Mouse (Mus musculus) intestine, postnatal 0 days (tissue): Measurements from ENCODE around the gene Prtn3. TPM values are rescaled to one million over a fixed set of nuclear protein-coding genes. Genes with fewer than 3 reads are reported as not detected.
A peak's percentile ranks its signal among the peaks of the same experiment; 100 is the strongest.

Experiments used
- ATAC-seq: fragments of 200-750 bp; cut with Nextera tagmentation; 2 replicates; pipeline ENCODE4 v1.8.0; 2017; ENCODE audit warnings: mild to moderate bottlenecking, moderate TSS enrichment, moderate library complexity
- H3K27ac ChIP-seq: fragments of 300-500 bp; sonication (generic); 2 replicates; pipeline ENCODE4 v1.5.1; 2014; ENCODE audit warnings: mild to moderate bottlenecking, low read depth, low read length, moderate library complexity
- H3K27me3 ChIP-seq: fragments of 300-500 bp; sonication (generic); replicated peaks from 2 replicates; pipeline ENCODE4 v1.6.1; 2014; ENCODE audit warnings: low read length, mixed read lengths; ENCODE audit not compliant: control insufficient read depth, insufficient read depth
- H3K36me3 ChIP-seq: fragments of 300-500 bp; sonication (generic); 2 replicates; pipeline ENCODE4 v1.6.1; 2014; ENCODE audit warnings: mild to moderate bottlenecking, moderate library complexity; ENCODE audit not compliant: control insufficient read depth, insufficient read depth
- H3K4me1 ChIP-seq: fragments of 300-500 bp; sonication (generic); replicated peaks from 2 replicates; pipeline ENCODE4 v1.6.1; 2014; ENCODE audit warnings: antibody characterized with exemption, low read length, mixed read lengths; ENCODE audit not compliant: control insufficient read depth, insufficient read depth
- H3K4me2 ChIP-seq: fragments of 300-500 bp; sonication (generic); replicated peaks from 2 replicates; pipeline ENCODE4 v1.6.1; 2014; ENCODE audit warnings: low read depth, mild to moderate bottlenecking, moderate library complexity
- H3K4me3 ChIP-seq: fragments of 300-500 bp; sonication (generic); 2 replicates; pipeline ENCODE4 v1.5.1; 2014; ENCODE audit warnings: low read depth, low read length
- H3K9ac ChIP-seq: fragments of 300-500 bp; sonication (generic); 2 replicates; pipeline ENCODE4 v1.6.1; 2014; ENCODE audit warnings: mild to moderate bottlenecking, low read depth, low read length
- H3K9me3 ChIP-seq: fragments of 300-500 bp; sonication (generic); 2 replicates; pipeline ENCODE4 v1.6.1; 2016; ENCODE audit warnings: mixed run types; ENCODE audit not compliant: control insufficient read depth
- CTCF ChIP-seq: sonication (generic); IDR thresholded peaks from 2 replicates; pipeline ENCODE4 v1.5.1; 2016; ENCODE audit warnings: low read depth, mild to moderate bottlenecking, control low read depth, antibody characterized with exemption, moderate library complexity
- WGBS: fragments of 180-500 bp; shearing (Covaris S2); extraction: QIAGEN DNeasy Blood & Tissue Kit; methylation state at CpG from one replicate; pipeline ENCODE4 v1.1.7; 2014; 5-methylcytosine and 5-hydroxymethylcytosine counted together
- polyA plus RNA-seq: library from polyadenylated mRNA; unstranded; fragments of >200 nt; fragmentation: Nextera tagmentation; extraction: Ambion mirVana; gene quantifications from 2 replicates; pipeline ENCODE4 v1.2.1, GENCODE M21; 2015

Prtn3 gene
- polyA plus RNA-seq, 1 experiment from 2014 or later, result 1.1 TPM

- ATAC-seq, result no peak
- 0 out of 2 replicates have a peak, but pooled peaks cover 5% of the 10 kb centered on the region for H3K4me1 ChIP-seq
- H3K27me3 ChIP-seq, result no peaks in the 10 kb centered on the region
- no peaks in the 10 kb centered on the region for H3K9me3 ChIP-seq
- WGBS, result 59% methylated on average over 25 of the region's 25 CpGs
- H3K4me2 ChIP-seq, result no peak overlapping the region
- no peak overlapping the region for H3K4me3 ChIP-seq
- no peak for TF ChIP-seq CTCF
- H3K27ac ChIP-seq, result 0 out of 2 replicates have a peak overlapping the region, but pooled peaks have one; percentile 36
- H3K9ac ChIP-seq, result no peak overlapping the region
- peaks cover 70% of the 10 kb centered on the region for H3K36me3 ChIP-seq
Measured at GRCm38 (mm10) chr10:79861230-79862048, 12.8 kb upstream of the Prtn3 start.

- H3K27ac ChIP-seq, result 0 out of 2 replicates have a peak overlapping the region, but pooled peaks have one; percentile 36
- H3K36me3 ChIP-seq, result peaks cover 63% of the 10 kb centered on the region
- H3K4me2 ChIP-seq, result no peak overlapping the region
- no peak overlapping the region for H3K4me3 ChIP-seq
- TF ChIP-seq CTCF, result no peak
- 80% methylated on average over 23 of the region's 23 CpGs for WGBS
- H3K27me3 ChIP-seq, result no peaks in the 10 kb centered on the region
- no peaks in the 10 kb centered on the region for H3K4me1 ChIP-seq
- H3K9me3 ChIP-seq, result no peaks in the 10 kb centered on the region
- ATAC-seq, result no peak
- H3K9ac ChIP-seq, result no peak overlapping the region
Measured at GRCm38 (mm10) chr10:79862049-79862788, 12.1 kb upstream of the Prtn3 start.

GRCm38 (mm10) chr10:79862925-79863324 is 11.4 kb upstream of the Prtn3 start:
- Histone ChIP-seq H3K36me3 (peaks cover 59% of the 10 kb centered on the region), H3K27ac (no peak overlapping the region), H3K9ac (no peak overlapping the region), H3K27me3 (no peaks in the 10 kb centered on the region), H3K4me2 (no peak overlapping the region), H3K4me1 (no peaks in the 10 kb centered on the region), H3K9me3 (no peaks in the 10 kb centered on the region), H3K4me3 (no peak overlapping the region)
- 57% methylated on average over 10 of the region's 10 CpGs for WGBS
- no peak for TF ChIP-seq CTCF
- no peak for ATAC-seq

- Histone ChIP-seq H3K4me1 (no peaks in the 10 kb centered on the region), H3K4me3 (no peak overlapping the region), H3K4me2 (no peak overlapping the region), H3K27ac (peak overlapping the region; percentile 1; the same call in 1 of the 2 replicates), H3K27me3 (no peaks in the 10 kb centered on the region), H3K9me3 (no peaks in the 10 kb centered on the region), H3K36me3 (peaks cover 48% of the 10 kb centered on the region), H3K9ac (no peak overlapping the region)
- WGBS, result 44% methylated on average over 10 of the region's 10 CpGs
- no peak for TF ChIP-seq CTCF
- peak; percentile 5; the same call in 1 of the 2 replicates for ATAC-seq
Measured at GRCm38 (mm10) chr10:79864351-79865188, 9.7 kb upstream of the Prtn3 start.

- Histone ChIP-seq H3K4me3 (no peak overlapping the region), H3K36me3 (peaks cover 42% of the 10 kb centered on the region), H3K27ac (peak overlapping the region; percentile 1; the same call in 1 of the 2 replicates), H3K9me3 (no peaks in the 10 kb centered on the region), H3K27me3 (no peaks in the 10 kb centered on the region), H3K9ac (no peak overlapping the region), H3K4me2 (no peak overlapping the region; the same call in 1 of the 2 replicates), H3K4me1 (no peaks in the 10 kb centered on the region)
- 41% methylated on average over 12 of the region's 12 CpGs for WGBS
- ATAC-seq, result peak; percentile 26
- TF ChIP-seq CTCF, result no peak
Measured at GRCm38 (mm10) chr10:79865189-79865601, 9.1 kb upstream of the Prtn3 start.
